ENCODE assay signal across 9 mouse cellular contexts in the genomic region with DNA sequence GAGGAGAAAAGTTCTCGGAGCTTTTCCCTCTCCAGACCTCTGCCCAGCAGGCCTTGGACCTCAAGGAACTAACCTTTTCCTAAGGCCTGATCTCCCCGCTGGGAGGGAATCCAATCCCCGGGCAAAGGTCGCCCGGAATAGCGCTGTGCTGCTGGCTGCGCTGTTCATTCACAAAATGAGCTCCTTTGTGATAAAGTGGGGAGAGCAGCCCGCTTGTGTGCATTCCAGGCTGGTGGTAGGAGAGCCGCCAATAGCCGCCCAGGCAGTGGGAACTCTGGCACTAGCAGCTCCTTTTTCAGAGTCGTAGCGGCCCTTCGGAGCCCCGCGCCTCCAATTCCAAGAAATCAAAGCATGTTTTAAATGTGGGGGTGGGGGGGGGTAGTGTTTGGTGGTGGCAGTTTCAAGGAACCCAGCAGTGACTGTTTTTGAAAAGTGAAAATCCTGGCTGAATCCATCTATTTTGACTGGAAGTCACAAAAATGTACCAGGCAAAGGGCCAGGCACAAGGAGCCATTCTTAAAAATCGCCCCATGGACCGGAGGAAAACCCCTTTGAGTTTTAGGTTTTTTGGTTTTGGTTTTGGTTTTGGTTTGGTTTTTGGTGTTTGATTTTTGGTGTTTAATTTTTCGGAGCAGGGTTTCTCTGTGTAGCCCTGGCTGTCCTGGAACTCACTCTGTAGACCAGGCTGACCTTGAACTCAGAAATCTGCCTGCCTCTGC.
DNase-seq lines count a peak whose midpoint lies in the region; ATAC-seq lines count a peak whose summit lies in the region.
"Had no signal": no experiment of that assay in that cellular context is flagged by ENCODE, and none has a peak within 500 bp of the region (broad histone marks: within the 10 kb centered on the region; RNA-seq: fewer than 3 reads in every experiment).

No protein-coding gene starts in this region.

- peak; percentile 59; the same call in 1 of the 2 replicates for ATAC-seq in heart, embryonic 13.5 days (ENCODE audit: extremely low read depth, insufficient number of reproducible peaks, low FRiP score, low TSS enrichment)
- ATAC-seq in kidney, embryonic 14.5 days (ENCODE audit: low FRiP score, low TSS enrichment), result peak; percentile 73
- peak; percentile 85 for ATAC-seq in limb, embryonic 13.5 days (ENCODE audit: low FRiP score, low read depth)
- ATAC-seq in midbrain, embryonic 12.5 days (ENCODE audit: low FRiP score, low read depth), result peak; percentile 92
- peak; percentile 86 for ATAC-seq in stomach, embryonic 15.5 days (ENCODE audit: insufficient read depth, low FRiP score, low read depth)

- peak overlapping the region; percentile 78 for H3K9ac ChIP-seq in heart, embryonic 13.5 days
- H3K9ac ChIP-seq in kidney, embryonic 14.5 days (ENCODE audit: low read depth, low read length), result peak overlapping the region; percentile 54
- H3K9ac ChIP-seq in limb, embryonic 13.5 days, result peak overlapping the region; percentile 65
- peak overlapping the region; percentile 43; the same call in 1 of the 2 replicates for H3K9ac ChIP-seq in midbrain, embryonic 12.5 days (replicated peaks)
- no peak overlapping the region for H3K9ac ChIP-seq in stomach, embryonic 15.5 days

- peak; percentile 8 for DNase-seq in urinary bladder, postnatal 25 days (ENCODE audit: low spot score)
- DNase-seq in urinary bladder, adult 2 months (ENCODE audit: low spot score), result no peak
- DNase-seq in forebrain, embryonic 10.5 days (ENCODE audit: extremely low spot score, low spot score), result peak; percentile 91

- H3K4me2 ChIP-seq in heart, embryonic 13.5 days, result peak overlapping the region; percentile 73
- peak overlapping the region; percentile 53 for H3K4me2 ChIP-seq in kidney, embryonic 14.5 days (replicated peaks; ENCODE audit: low read depth, low read length)
- H3K4me2 ChIP-seq in limb, embryonic 13.5 days (replicated peaks), result peak overlapping the region; percentile 71
- H3K4me2 ChIP-seq in midbrain, embryonic 12.5 days (replicated peaks), result peak overlapping the region; percentile 65
- H3K4me2 ChIP-seq in stomach, embryonic 15.5 days, result peak overlapping the region; percentile 71

- peaks cover 7% of the 10 kb centered on the region; the same call in 1 of the 2 replicates for H3K9me3 ChIP-seq in forebrain, embryonic 10.5 days
- no peaks in the 10 kb centered on the region for H3K9me3 ChIP-seq in heart, embryonic 13.5 days
- no peaks in the 10 kb centered on the region for H3K9me3 ChIP-seq in kidney, embryonic 14.5 days (ENCODE audit: control insufficient read depth, low read length)
- no peaks in the 10 kb centered on the region for H3K9me3 ChIP-seq in limb, embryonic 13.5 days
- H3K9me3 ChIP-seq in midbrain, embryonic 12.5 days, result no peaks in the 10 kb centered on the region
- H3K9me3 ChIP-seq in stomach, embryonic 15.5 days, result no peaks in the 10 kb centered on the region

- WGBS in forebrain, embryonic 10.5 days, result 3% methylated on average over 18 of the region's 18 CpGs
- WGBS in heart, embryonic 13.5 days, result 9% methylated on average over 18 of the region's 18 CpGs
- WGBS in kidney, embryonic 14.5 days, result 10% methylated on average over 18 of the region's 18 CpGs
- 7% methylated on average over 18 of the region's 18 CpGs for WGBS in limb, embryonic 13.5 days
- WGBS in midbrain, embryonic 12.5 days, result 5% methylated on average over 18 of the region's 18 CpGs
- WGBS in stomach, embryonic 15.5 days, result 8% methylated on average over 18 of the region's 18 CpGs

- H3K4me3 ChIP-seq in forebrain, embryonic 10.5 days, result peak overlapping the region; percentile 44
- peak overlapping the region; percentile 45 for H3K4me3 ChIP-seq in heart, embryonic 13.5 days
- peak overlapping the region; percentile 25 for H3K4me3 ChIP-seq in kidney, embryonic 14.5 days (ENCODE audit: low read length)
- H3K4me3 ChIP-seq in limb, embryonic 13.5 days, result peak overlapping the region; percentile 44
- H3K4me3 ChIP-seq in midbrain, embryonic 12.5 days, result peak overlapping the region; percentile 34
- peak overlapping the region; percentile 30 for H3K4me3 ChIP-seq in stomach, embryonic 15.5 days (replicated peaks)
- H3K4me3 ChIP-seq: myocyte had no signal

- H3K36me3 ChIP-seq in forebrain, embryonic 10.5 days (replicated peaks), result no peaks in the 10 kb centered on the region
- no peaks in the 10 kb centered on the region for H3K36me3 ChIP-seq in heart, embryonic 13.5 days
- H3K36me3 ChIP-seq in kidney, embryonic 14.5 days (ENCODE audit: control insufficient read depth, insufficient read depth, low read length), result no peaks in the 10 kb centered on the region
- no peaks in the 10 kb centered on the region for H3K36me3 ChIP-seq in limb, embryonic 13.5 days
- no peaks in the 10 kb centered on the region for H3K36me3 ChIP-seq in midbrain, embryonic 12.5 days
- H3K36me3 ChIP-seq in stomach, embryonic 15.5 days, result no peaks in the 10 kb centered on the region

- peaks cover 55% of the 10 kb centered on the region for H3K4me1 ChIP-seq in forebrain, embryonic 10.5 days
- H3K4me1 ChIP-seq in heart, embryonic 13.5 days, result peaks cover 22% of the 10 kb centered on the region
- peaks cover 13% of the 10 kb centered on the region for H3K4me1 ChIP-seq in kidney, embryonic 14.5 days (ENCODE audit: control insufficient read depth, insufficient read depth, low read length)
- peaks cover 36% of the 10 kb centered on the region for H3K4me1 ChIP-seq in limb, embryonic 13.5 days
- H3K4me1 ChIP-seq in midbrain, embryonic 12.5 days, result peaks cover 15% of the 10 kb centered on the region
- H3K4me1 ChIP-seq in stomach, embryonic 15.5 days, result peaks cover 13% of the 10 kb centered on the region; the same call in 1 of the 2 replicates

- H3K27ac ChIP-seq in forebrain, embryonic 10.5 days, result peak overlapping the region; percentile 96
- H3K27ac ChIP-seq in heart, embryonic 13.5 days (replicated peaks), result peak overlapping the region; percentile 80
- H3K27ac ChIP-seq in kidney, embryonic 14.5 days (ENCODE audit: low read depth, low read length), result peak overlapping the region; percentile 85
- peak overlapping the region; percentile 96 for H3K27ac ChIP-seq in limb, embryonic 13.5 days
- peak overlapping the region; percentile 63 for H3K27ac ChIP-seq in midbrain, embryonic 12.5 days (replicated peaks)
- H3K27ac ChIP-seq in stomach, embryonic 15.5 days, result peak overlapping the region; percentile 71

- peaks cover 37% of the 10 kb centered on the region for H3K27me3 ChIP-seq in forebrain, embryonic 10.5 days (ENCODE audit: poor library complexity, severe bottlenecking)
- H3K27me3 ChIP-seq in heart, embryonic 13.5 days (replicated peaks), result no peaks in the 10 kb centered on the region; the same call in 1 of the 2 replicates
- H3K27me3 ChIP-seq in kidney, embryonic 14.5 days (ENCODE audit: control insufficient read depth, insufficient read depth, low read length), result no peaks in the 10 kb centered on the region
- no peaks in the 10 kb centered on the region for H3K27me3 ChIP-seq in limb, embryonic 13.5 days
- peaks cover 54% of the 10 kb centered on the region for H3K27me3 ChIP-seq in midbrain, embryonic 12.5 days
- no peaks in the 10 kb centered on the region for H3K27me3 ChIP-seq in stomach, embryonic 15.5 days (replicated peaks)
